Mouse (Mus musculus) forebrain, embryonic 15.5 days (tissue): ENCODE results near the gene Adarb2. TPM values are rescaled to one million over a fixed set of nuclear protein-coding genes. Genes with fewer than 3 reads are reported as not detected.
"Not testable (repeated sequence)": the region's sequence is repeated elsewhere in the genome, so short reads cannot be mapped to it uniquely, and the experiment has no call there.

ENCODE experiments used
- ATAC-seq: fragments of 200-750 bp; cut with Nextera tagmentation; replicated peaks from 2 replicates; pipeline ENCODE4 v1.8.0; 2017; ENCODE audit warnings: mild to moderate bottlenecking, moderate TSS enrichment, moderate library complexity
- H3K27ac ChIP-seq: fragments of 300-500 bp; sonication (generic); replicated peaks from 2 replicates; pipeline ENCODE4 v1.5.1; 2015; ENCODE audit warnings: mild to moderate bottlenecking, inconsistent platforms
- H3K27me3 ChIP-seq: fragments of 300-500 bp; sonication (generic); 2 replicates; pipeline ENCODE4 v1.6.1; 2015; ENCODE audit warnings: inconsistent platforms
- H3K36me3 ChIP-seq: fragments of 300-500 bp; sonication (generic); 2 replicates; pipeline ENCODE4 v1.6.1; 2015; ENCODE audit warnings: mild to moderate bottlenecking, inconsistent platforms
- H3K4me1 ChIP-seq: fragments of 300-500 bp; sonication (generic); 2 replicates; pipeline ENCODE4 v1.6.1; 2015; ENCODE audit warnings: inconsistent platforms
- H3K4me2 ChIP-seq: fragments of 300-500 bp; sonication (generic); replicated peaks from 2 replicates; pipeline ENCODE4 v1.6.1; 2015; ENCODE audit warnings: mild to moderate bottlenecking, inconsistent platforms
- H3K4me3 ChIP-seq: fragments of 300-500 bp; sonication (generic); 2 replicates; pipeline ENCODE4 v1.5.1; 2015; ENCODE audit warnings: mild to moderate bottlenecking, inconsistent platforms
- H3K9ac ChIP-seq: fragments of 300-500 bp; sonication (generic); replicated peaks from 2 replicates; pipeline ENCODE4 v1.6.1; 2015; ENCODE audit warnings: mild to moderate bottlenecking, inconsistent platforms
- H3K9me3 ChIP-seq: fragments of 300-500 bp; sonication (generic); 2 replicates; pipeline ENCODE4 v1.6.1; 2016; ENCODE audit warnings: inconsistent platforms
- WGBS: fragments of 180-500 bp; shearing (Covaris S2); methylation state at CpG from one replicate; pipeline ENCODE4 v1.1.7; 2015; ENCODE audit warnings: mixed read lengths; 5-methylcytosine and 5-hydroxymethylcytosine counted together
- polyA plus RNA-seq: library from polyadenylated mRNA; unstranded; fragments of >200 nt; fragmentation: Nextera tagmentation; extraction: Ambion mirVana; gene quantifications from 2 replicates; pipeline ENCODE4 v1.2.1, GENCODE M21; 2015

Gene Adarb2
- polyA plus RNA-seq, 1 experiment from 2014 or later: 19.9 TPM

GRCm38 (mm10) chr13:8570269-8570668 is 367.6 kb downstream of the Adarb2 start:
- H3K27me3 ChIP-seq: no peaks in the 10 kb centered on the region
- no peak for ATAC-seq
- WGBS: 82% methylated on average over 13 of the region's 13 CpGs

GRCm38 (mm10) chr13:8573908-8574307 is 371.2 kb downstream of the Adarb2 start:
- Histone ChIP-seq H3K4me2 (no peak overlapping the region), H3K4me1 (no peaks in the 10 kb centered on the region), H3K9me3 (no peaks in the 10 kb centered on the region), H3K27ac (no peak overlapping the region), H3K36me3 (no peaks in the 10 kb centered on the region), H3K4me3 (no peak overlapping the region), H3K27me3 (no peaks in the 10 kb centered on the region), H3K9ac (no peak overlapping the region)
- no peak for ATAC-seq
- 93% methylated on average over 12 of the region's 12 CpGs for WGBS

More at GRCm38 (mm10) chr13:8570269-8570668, 367.6 kb downstream of the Adarb2 start:
- Histone ChIP-seq H3K4me1 (peaks cover 15% of the 10 kb centered on the region; the same call in 1 of the 2 replicates), H3K9ac (no peak overlapping the region), H3K4me2 (no peak overlapping the region), H3K9me3 (no peaks in the 10 kb centered on the region), H3K4me3 (no peak overlapping the region), H3K36me3 (no peaks in the 10 kb centered on the region), H3K27ac (no peak overlapping the region)

- no peak overlapping the region for H3K4me3 ChIP-seq
- ATAC-seq: peak; percentile 85
- H3K4me1 ChIP-seq: peaks cover 4% of the 10 kb centered on the region; the same call in 1 of the 2 replicates
- peak overlapping the region; percentile 46; the same call in 1 of the 2 replicates for H3K27ac ChIP-seq
- 65% methylated on average over 8 of the region's 8 CpGs for WGBS
- no peak overlapping the region for H3K4me2 ChIP-seq
- no peaks in the 10 kb centered on the region for H3K9me3 ChIP-seq
- no peak overlapping the region for H3K9ac ChIP-seq
- H3K27me3 ChIP-seq: no peaks in the 10 kb centered on the region
- H3K36me3 ChIP-seq: no peaks in the 10 kb centered on the region
These were observed 381.8 kb downstream of the Adarb2 start for GRCm38 (mm10) chr13:8584257-8585005.

- no peak for ATAC-seq
- Histone ChIP-seq H3K36me3 (no peaks in the 10 kb centered on the region), H3K4me2 (no peak overlapping the region), H3K4me3 (no peak overlapping the region), H3K9ac (no peak overlapping the region), H3K27me3 (no peaks in the 10 kb centered on the region), H3K27ac (no peak overlapping the region), H3K9me3 (no peaks in the 10 kb centered on the region), H3K4me1 (peaks cover 4% of the 10 kb centered on the region; the same call in 1 of the 2 replicates)
- 76% methylated on average over 7 of the region's 7 CpGs for WGBS
These were observed 384.8 kb downstream of the Adarb2 start for GRCm38 (mm10) chr13:8587447-8587846.

- H3K9me3 ChIP-seq: no peaks in the 10 kb centered on the region
- ATAC-seq: 0 out of 2 replicates have a peak, but pooled peaks have one; percentile 34
- H3K4me1 ChIP-seq: no peaks in the 10 kb centered on the region
- no peak overlapping the region for H3K9ac ChIP-seq
- H3K4me2 ChIP-seq: no peak overlapping the region
- H3K4me3 ChIP-seq: no peak overlapping the region
- H3K27ac ChIP-seq: no peak overlapping the region
- 39% methylated on average over 3 of the region's 3 CpGs for WGBS
- no peaks in the 10 kb centered on the region for H3K36me3 ChIP-seq
- no peaks in the 10 kb centered on the region for H3K27me3 ChIP-seq
These were observed 387.8 kb downstream of the Adarb2 start for GRCm38 (mm10) chr13:8590460-8590859.

- WGBS: 61% methylated on average over 4 of the region's 4 CpGs
These were observed 394.4 kb downstream of the Adarb2 start for GRCm38 (mm10) chr13:8596977-8597646.

GRCm38 (mm10) chr13:8597647-8598017 is 395.0 kb downstream of the Adarb2 start:
- H3K9ac ChIP-seq: no peak overlapping the region
- H3K4me2 ChIP-seq: no peak overlapping the region
- H3K27me3 ChIP-seq: no peaks in the 10 kb centered on the region
- peaks cover 12% of the 10 kb centered on the region for H3K4me1 ChIP-seq
- H3K4me3 ChIP-seq: no peak overlapping the region
- 30% methylated on average over 6 of the region's 6 CpGs for WGBS
- no peaks in the 10 kb centered on the region for H3K36me3 ChIP-seq
- no peaks in the 10 kb centered on the region for H3K9me3 ChIP-seq
- no peak overlapping the region for H3K27ac ChIP-seq
- peak; percentile 87 for ATAC-seq

More at GRCm38 (mm10) chr13:8596977-8597646, 394.4 kb downstream of the Adarb2 start:
- Histone ChIP-seq H3K27ac (no peak overlapping the region), H3K9ac (no peak overlapping the region), H3K4me1 (peaks cover 12% of the 10 kb centered on the region), H3K4me3 (no peak overlapping the region), H3K9me3 (no peaks in the 10 kb centered on the region), H3K4me2 (no peak overlapping the region), H3K27me3 (no peaks in the 10 kb centered on the region), H3K36me3 (no peaks in the 10 kb centered on the region)
- ATAC-seq: peak; percentile 83

- Histone ChIP-seq H3K36me3 (no peaks in the 10 kb centered on the region), H3K9me3 (no peaks in the 10 kb centered on the region), H3K4me2 (no peak overlapping the region), H3K27ac (no peak overlapping the region), H3K4me3 (no peak overlapping the region), H3K4me1 (no peaks in the 10 kb centered on the region), H3K27me3 (no peaks in the 10 kb centered on the region), H3K9ac (no peak overlapping the region)
- 92% methylated on average over 2 of the region's 2 CpGs for WGBS
- no peak for ATAC-seq
These were observed 403.0 kb downstream of the Adarb2 start for GRCm38 (mm10) chr13:8605645-8606044.

- Histone ChIP-seq H3K4me2 (no peak overlapping the region), H3K9me3 (no peaks in the 10 kb centered on the region), H3K4me1 (0 out of 2 replicates have a peak, but pooled peaks cover 2% of the 10 kb centered on the region), H3K9ac (no peak overlapping the region), H3K27ac (no peak overlapping the region), H3K36me3 (no peaks in the 10 kb centered on the region), H3K4me3 (no peak overlapping the region), H3K27me3 (no peaks in the 10 kb centered on the region)
- no peak for ATAC-seq
- 80% methylated on average over 12 of the region's 12 CpGs for WGBS
These were observed 405.4 kb downstream of the Adarb2 start for GRCm38 (mm10) chr13:8608040-8608439.

- not testable (repeated sequence) for H3K27me3 ChIP-seq, H3K4me2 ChIP-seq, H3K27ac ChIP-seq, H3K9me3 ChIP-seq, H3K4me3 ChIP-seq, ATAC-seq, H3K36me3 ChIP-seq, H3K4me1 ChIP-seq, H3K9ac ChIP-seq
- WGBS: 89% methylated on average over 6 of the region's 6 CpGs
These were observed 406.3 kb downstream of the Adarb2 start for GRCm38 (mm10) chr13:8608918-8609317.

- H3K4me1 ChIP-seq: 0 out of 2 replicates have a peak, but pooled peaks cover 3% of the 10 kb centered on the region
- no peak for ATAC-seq
- no peaks in the 10 kb centered on the region for H3K27me3 ChIP-seq
- no peaks in the 10 kb centered on the region for H3K9me3 ChIP-seq
- 67% methylated on average over 8 of the region's 8 CpGs for WGBS
- H3K4me3 ChIP-seq: no peak overlapping the region
- no peak overlapping the region for H3K9ac ChIP-seq
- H3K27ac ChIP-seq: no peak overlapping the region
- H3K36me3 ChIP-seq: no peaks in the 10 kb centered on the region
- H3K4me2 ChIP-seq: no peak overlapping the region
These were observed 408.3 kb downstream of the Adarb2 start for GRCm38 (mm10) chr13:8610956-8611355.

GRCm38 (mm10) chr13:8612618-8613391 is 410.1 kb downstream of the Adarb2 start:
- H3K9ac ChIP-seq: no peak overlapping the region
- no peak overlapping the region for H3K27ac ChIP-seq
- no peaks in the 10 kb centered on the region for H3K36me3 ChIP-seq
- 69% methylated on average over 14 of the region's 14 CpGs for WGBS
- no peak overlapping the region for H3K4me3 ChIP-seq
- H3K9me3 ChIP-seq: no peaks in the 10 kb centered on the region
- no peaks in the 10 kb centered on the region for H3K27me3 ChIP-seq
- H3K4me1 ChIP-seq: 0 out of 2 replicates have a peak, but pooled peaks cover 3% of the 10 kb centered on the region
- ATAC-seq: no peak
- H3K4me2 ChIP-seq: no peak overlapping the region
